Mouse (Mus musculus) gastrocnemius, postnatal 10 days (tissue): ENCODE data around the gene Ppp1r14a. TPM values are rescaled to one million over a fixed set of nuclear protein-coding genes. Genes with fewer than 3 reads are reported as not detected.

Experiments
- DNase-seq: peaks from one replicate; pipeline ENCODE4 v3.0.0; 2021; ENCODE audit warnings: mixed read lengths
- total RNA-seq, 2 experiments: library from RNA; stranded (reverse); gene quantifications; 2 replicates each; pipeline ENCODE4 v1.2.3; 2021

The Ppp1r14a gene
- total RNA-seq, 2 experiments from 2014 or later = 11.8 to 13.3 TPM

- no peak for DNase-seq
These were observed 9.8 kb upstream of the Ppp1r14a start for GRCm38 (mm10) chr7:29279261-29279660.

GRCm38 (mm10) chr7:29279924-29280323 lies 9.2 kb upstream of the Ppp1r14a start:
- DNase-seq = no peak

- DNase-seq = no peak
These were observed 8.3 kb upstream of the Ppp1r14a start for GRCm38 (mm10) chr7:29280801-29281200.

GRCm38 (mm10) chr7:29281201-29282073 lies 7.7 kb upstream of the Ppp1r14a start, which contains the start of gene Spint2:
Gene Spint2, minus strand, starts transcription at chr7:29281912.
- peak; percentile 46 for DNase-seq

- no peak for DNase-seq
These were observed 7.0 kb upstream of the Ppp1r14a start for GRCm38 (mm10) chr7:29282074-29282554.

- DNase-seq = no peak
These were observed 5.2 kb upstream of the Ppp1r14a start for GRCm38 (mm10) chr7:29283876-29284275.

- DNase-seq = no peak
These were observed 4.6 kb upstream of the Ppp1r14a start for GRCm38 (mm10) chr7:29284523-29284922.

GRCm38 (mm10) chr7:29287481-29287880 lies 1.6 kb upstream of the Ppp1r14a start:
- no peak for DNase-seq

GRCm38 (mm10) chr7:29288079-29288478 lies 1.0 kb upstream of the Ppp1r14a start:
- DNase-seq = no peak

- no peak for DNase-seq
These were observed 748 bp downstream of the Ppp1r14a start for GRCm38 (mm10) chr7:29289856-29290255.

- DNase-seq = no peak
These were observed 1.8 kb downstream of the Ppp1r14a start for GRCm38 (mm10) chr7:29290691-29291485.

GRCm38 (mm10) chr7:29291616-29292457 lies 2.7 kb downstream of the Ppp1r14a start:
- DNase-seq = no peak

- DNase-seq = no peak
These were observed 3.5 kb downstream of the Ppp1r14a start for GRCm38 (mm10) chr7:29292458-29293098.

GRCm38 (mm10) chr7:29293131-29294065 lies 4.3 kb downstream of the Ppp1r14a start:
- peak; percentile 57 for DNase-seq

- DNase-seq = no peak
These were observed 5.1 kb downstream of the Ppp1r14a start for GRCm38 (mm10) chr7:29294111-29294761.

GRCm38 (mm10) chr7:29295861-29296647 lies 6.9 kb downstream of the Ppp1r14a start:
- DNase-seq = no peak

GRCm38 (mm10) chr7:29296998-29297397 lies 7.9 kb downstream of the Ppp1r14a start:
- no peak for DNase-seq

- DNase-seq = peak; percentile 83
These were observed 12.0 kb downstream of the Ppp1r14a start for GRCm38 (mm10) chr7:29301127-29301566.

- no peak for DNase-seq
These were observed 13.5 kb downstream of the Ppp1r14a start for GRCm38 (mm10) chr7:29302641-29303040.
